Mouse (Mus musculus): Measurements from ENCODE around the gene Lrrk1. TPM values are rescaled to one million over a fixed set of nuclear protein-coding genes. Genes with fewer than 3 reads are reported as not detected.

Lrrk1 gene
- polyA plus RNA-seq (2014; fragmentation: Illumina TruSeq; extraction: RNeasy Lipid Tissue Mini Kit (QIAGEN cat#74804); ENCODE audit: low read depth, low replicate concordance): 2.2 TPM

DNA sequence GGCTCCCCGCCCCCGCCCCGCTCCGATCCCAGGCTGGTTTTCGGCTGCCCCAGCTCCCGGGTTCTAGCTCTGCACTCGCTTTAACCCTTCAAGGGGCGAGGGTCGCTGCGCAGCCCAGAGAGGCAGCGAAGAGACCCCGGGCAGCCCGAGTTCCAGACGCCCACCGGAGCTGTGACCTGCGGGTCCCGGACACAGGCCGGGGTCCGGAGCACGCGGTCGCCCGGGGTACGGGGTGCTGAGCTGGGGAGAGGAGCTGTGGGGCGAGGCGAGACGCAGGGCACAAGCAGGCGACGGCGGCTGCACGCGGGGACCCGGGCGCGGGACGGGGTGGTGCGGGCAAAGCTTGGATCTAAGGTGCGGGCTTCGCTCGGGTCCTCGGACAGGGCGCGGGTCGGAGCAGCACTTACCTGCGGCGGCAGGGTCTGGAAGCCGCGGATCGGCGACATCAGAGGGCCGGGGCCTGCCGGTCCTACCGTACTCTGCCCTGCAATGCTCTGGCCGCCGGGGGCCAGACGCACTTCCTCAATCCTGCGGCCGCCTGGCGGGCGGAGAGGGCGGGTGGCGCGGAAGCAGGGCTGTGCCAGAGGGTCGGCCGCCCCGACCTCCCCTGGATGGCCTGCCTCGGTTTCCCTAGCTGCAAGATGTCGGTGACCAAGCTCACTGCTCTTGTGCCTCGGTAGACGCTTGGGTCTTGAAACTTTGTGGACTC lies at the start of gene Lrrk1:
Gene Lrrk1, minus strand, starts transcription at position 538 of the 709 bp plus-strand sequence.

GRCm38 (mm10) chr7:66427437-66428161 lies 39.4 kb upstream of the Lrrk1 start, which contains the start of gene Aldh1a3:
Aldh1a3 (minus strand) TSS chr7:66427517.

DNA sequence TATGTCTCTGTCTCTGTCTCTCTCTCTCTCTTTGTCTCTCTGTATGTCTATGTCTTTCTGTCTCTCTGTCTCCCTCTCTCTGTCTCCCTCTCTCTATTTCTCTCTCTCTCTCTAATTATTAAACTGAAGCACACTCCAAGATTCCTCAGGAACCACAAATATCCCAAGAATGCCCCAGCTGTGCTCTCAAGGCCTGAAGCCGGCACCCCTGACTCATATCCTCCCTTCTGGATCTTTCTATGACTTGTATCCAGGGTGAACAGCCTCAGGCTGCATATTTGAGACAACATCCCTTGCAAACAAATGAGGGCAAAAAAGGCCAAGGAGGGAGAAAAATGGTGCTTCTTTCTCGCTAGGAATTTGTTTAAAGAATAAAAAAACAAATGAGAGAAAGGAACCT lies 22.2 kb downstream of the Lrrk1 start, which contains the start of gene Gm10974:
Gene Gm10974, plus strand, starts transcription at position 2 of the 400 bp plus-strand sequence.

Other genes starting within 250 kb of the Lrrk1 start
- gene Gm10974, start 22.4 kb downstream of the Lrrk1 start, polyA plus RNA-seq (2014; fragmentation: Illumina TruSeq; extraction: RNeasy Lipid Tissue Mini Kit (QIAGEN cat#74804); ENCODE audit: low read depth, low replicate concordance): not detected
- gene Aldh1a3, start 39.2 kb upstream of the Lrrk1 start, polyA plus RNA-seq (2014; fragmentation: Illumina TruSeq; extraction: RNeasy Lipid Tissue Mini Kit (QIAGEN cat#74804); ENCODE audit: low read depth, low replicate concordance): 10.7 TPM

Data from adrenal gland, adult 10 weeks (tissue).